ENCODE assay signal across 8 mouse cellular contexts in genomic region chr5:135251079-135251454, GRCm38 (mm10). TPM values are rescaled to one million over a fixed set of nuclear protein-coding genes. Genes with fewer than 3 reads are reported as not detected.
DNase-seq lines count a peak whose midpoint lies in the region; ATAC-seq and TF ChIP-seq lines count a peak whose summit lies in the region.

Gene Fzd9 (minus strand): TSS chr5:135251230.

- no peak for TF ChIP-seq CTCF in liver, embryonic 14.5 days (IDR thresholded peaks at IDR 0.05; ENCODE audit: low read depth)

- peaks cover 42% of the 10 kb centered on the region for H3K4me1 ChIP-seq in forebrain, embryonic 15.5 days
- H3K4me1 ChIP-seq in liver, embryonic 14.5 days (replicated peaks; ENCODE audit: control insufficient read depth in 2 of 2, insufficient read depth in 2 of 2, low read length in 1 of 2): no peaks in the 10 kb centered on the region; a peak in 1 of 4 replicates
- H3K4me1 ChIP-seq in neural tube, embryonic 11.5 days (ENCODE audit: control insufficient read depth, insufficient read depth, low read length): peaks cover 22% of the 10 kb centered on the region
- peaks cover 12% of the 10 kb centered on the region for H3K4me1 ChIP-seq in stomach, embryonic 15.5 days

- H3K4me2 ChIP-seq in forebrain, embryonic 15.5 days (replicated peaks): peak within 1 kb of the TSS; percentile 92
- H3K4me2 ChIP-seq in liver, embryonic 14.5 days (ENCODE audit: low read depth): peak within 1 kb of the TSS; percentile 65
- peak within 1 kb of the TSS; percentile 99 for H3K4me2 ChIP-seq in neural tube, embryonic 11.5 days (ENCODE audit: low read depth)
- peak within 1 kb of the TSS; percentile 100 for H3K4me2 ChIP-seq in stomach, embryonic 15.5 days

- peak; percentile 82 for ATAC-seq in forebrain, embryonic 15.5 days (replicated peaks)
- ATAC-seq in liver, embryonic 14.5 days (ENCODE audit: insufficient read depth): peak; percentile 82
- peak; percentile 56 for ATAC-seq in neural tube, embryonic 11.5 days (ENCODE audit: insufficient read depth, low FRiP score, low TSS enrichment)
- peak; percentile 88 for ATAC-seq in stomach, embryonic 15.5 days (ENCODE audit: insufficient read depth, low FRiP score, low read depth)

- no peak for TF ChIP-seq EP300 in liver, embryonic 14.5 days (IDR thresholded peaks at IDR 0.05; ENCODE audit: low read depth)

- peak; percentile 40 to 54 for DNase-seq in CD8-positive naive resting alpha-beta T cell, adult 2 months (ENCODE audit: low read depth in 2 of 2, low spot score in 2 of 2)
- peak; percentile 65 for DNase-seq in c-Kit-positive CD71-positive TER-119-negative erythroid progenitor cells, embryonic 14.5 days (ENCODE audit: low read depth)
- peak; percentile 89 to 93 for DNase-seq in heart, postnatal 14 days
- peak; percentile 91 to 93 for DNase-seq in kidney, postnatal 4 days
- DNase-seq in liver, embryonic 14.5 days (ENCODE audit: low read depth in 3 of 3, low spot score in 3 of 3): peak; percentile 29 to 59 (median 43)
- peak; percentile 92 for DNase-seq in neural tube, embryonic 11.5 days (ENCODE audit: low spot score)

- no peaks in the 10 kb centered on the region for H3K9me3 ChIP-seq in forebrain, embryonic 15.5 days
- H3K9me3 ChIP-seq in liver, embryonic 14.5 days (ENCODE audit: control insufficient read depth, low read length): no peaks in the 10 kb centered on the region
- no peaks in the 10 kb centered on the region; the same call in 1 of the 2 replicates for H3K9me3 ChIP-seq in neural tube, embryonic 11.5 days (ENCODE audit: control insufficient read depth, low read length)
- H3K9me3 ChIP-seq in stomach, embryonic 15.5 days: no peaks in the 10 kb centered on the region

- H3K27ac ChIP-seq in forebrain, embryonic 15.5 days (replicated peaks): peak within 1 kb of the TSS; percentile 9; the same call in 1 of the 2 replicates
- no peak within 1 kb of the TSS for H3K27ac ChIP-seq in liver, embryonic 14.5 days
- no peak within 1 kb of the TSS for H3K27ac ChIP-seq in neural tube, embryonic 11.5 days (ENCODE audit: low read depth, low read length)
- no peak within 1 kb of the TSS for H3K27ac ChIP-seq in stomach, embryonic 15.5 days

- H3K27me3 ChIP-seq in forebrain, embryonic 15.5 days: peaks cover 3% of the 10 kb centered on the region; the same call in 1 of the 2 replicates
- peaks cover 24% of the 10 kb centered on the region for H3K27me3 ChIP-seq in liver, embryonic 14.5 days (ENCODE audit: control insufficient read depth, insufficient read depth, low read length)
- peaks cover 4% of the 10 kb centered on the region; the same call in 1 of the 2 replicates for H3K27me3 ChIP-seq in neural tube, embryonic 11.5 days (ENCODE audit: control insufficient read depth, insufficient read depth, low read length)
- H3K27me3 ChIP-seq in stomach, embryonic 15.5 days (replicated peaks): peaks cover 25% of the 10 kb centered on the region

- 0% methylated on average over 47 of the region's 51 CpGs for WGBS in forebrain, embryonic 15.5 days
- under 1% methylated on average over 51 of the region's 51 CpGs for WGBS in liver, embryonic 14.5 days (ENCODE audit: insufficient replicate concordance)
- WGBS in neural tube, embryonic 11.5 days: under 1% methylated on average over 38 of the region's 51 CpGs
- under 1% methylated on average over 51 of the region's 51 CpGs for WGBS in stomach, embryonic 15.5 days

- peak within 1 kb of the TSS; percentile 67 for H3K4me3 ChIP-seq in forebrain, embryonic 15.5 days
- H3K4me3 ChIP-seq in liver, embryonic 14.5 days (ENCODE audit: insufficient read depth in 1 of 2, low read depth in 2 of 2, low read length in 2 of 2): peak within 1 kb of the TSS; percentile 43 to 50
- H3K4me3 ChIP-seq in neural tube, embryonic 11.5 days (ENCODE audit: low read depth, low read length): peak within 1 kb of the TSS; percentile 60
- peak within 1 kb of the TSS; percentile 57 for H3K4me3 ChIP-seq in stomach, embryonic 15.5 days (replicated peaks)

- intact Hi-C loops in heart, postnatal 14 days (cut with DNase I): no loop called here

- H3K36me3 ChIP-seq in forebrain, embryonic 15.5 days: no peaks in the 10 kb centered on the region; the same call in 1 of the 2 replicates
- peaks cover 7% of the 10 kb centered on the region for H3K36me3 ChIP-seq in liver, embryonic 14.5 days (replicated peaks; ENCODE audit: control insufficient read depth, insufficient read depth, low read depth)
- no peaks in the 10 kb centered on the region for H3K36me3 ChIP-seq in neural tube, embryonic 11.5 days (ENCODE audit: control insufficient read depth, insufficient read depth, low read length)
- peaks cover 6% of the 10 kb centered on the region; the same call in 1 of the 2 replicates for H3K36me3 ChIP-seq in stomach, embryonic 15.5 days

- H3K9ac ChIP-seq in forebrain, embryonic 15.5 days (replicated peaks): peak within 1 kb of the TSS; percentile 62
- no peak within 1 kb of the TSS for H3K9ac ChIP-seq in liver, embryonic 14.5 days (replicated peaks)
- peak within 1 kb of the TSS; percentile 67 for H3K9ac ChIP-seq in neural tube, embryonic 11.5 days (ENCODE audit: low read length)
- H3K9ac ChIP-seq in stomach, embryonic 15.5 days: peak within 1 kb of the TSS; percentile 20; the same call in 1 of the 2 replicates

RNA-seq across cellular contexts. Expression of gene Fzd9, which starts in this region (rescaled TPM):
- polyA plus RNA-seq in forebrain, embryonic 15.5 days (2015; fragmentation: Nextera tagmentation; extraction: Ambion mirVana): 14.3 and 17.4 TPM in 2 replicates
- under 1 TPM; 0.29 to 0.55 TPM for total RNA-seq in heart, postnatal 14 days (2021)
- 0.19 and 0.24 TPM in 2 replicates for polyA plus RNA-seq in liver, embryonic 14.5 days (2012; rRNA removed)
- 0.25 TPM in 1 of 2 replicates, not detected in the other for polyA plus RNA-seq in liver, embryonic 14.5 days (2014; fragmentation: Nextera tagmentation; extraction: Ambion mirVana)
- polyA plus RNA-seq in neural tube, embryonic 11.5 days (2014; fragmentation: Nextera tagmentation; extraction: Ambion mirVana): 9.0 and 9.5 TPM in 2 replicates
- 0.90 and 1.4 TPM in 2 replicates for polyA plus RNA-seq in stomach, embryonic 15.5 days (2015; fragmentation: Nextera tagmentation; extraction: Ambion mirVana)

Comparison
In these comparisons a context has a peak if more than half of its experiments do, and no peak if none do; other contexts are left out.
1. Peak in DNase-seq in heart, postnatal 14 days; RNA of the gene not detected or under 1 TPM.
2. Peak in DNase-seq, ATAC-seq, H3K4me3 ChIP-seq and H3K4me2 ChIP-seq in liver, embryonic 14.5 days; RNA of the gene not detected or under 1 TPM.